Mouse (Mus musculus) kidney, embryonic 15.5 days (tissue): Measurements from ENCODE around the gene Nanog. TPM values are rescaled to one million over a fixed set of nuclear protein-coding genes. Genes with fewer than 3 reads are reported as not detected.
"Not testable (repeated sequence)": the region's sequence is repeated elsewhere in the genome, so short reads cannot be mapped to it uniquely, and the experiment has no call there.

Experiments
- ATAC-seq: fragments of 200-750 bp; cut with Nextera tagmentation; replicated peaks from 2 replicates; pipeline ENCODE4 v1.8.0; 2017; ENCODE audit warnings: moderate TSS enrichment; ENCODE audit not compliant: low FRiP score
- H3K27ac ChIP-seq: fragments of 300-500 bp; sonication (generic); 2 replicates; pipeline ENCODE4 v1.5.1; 2015; ENCODE audit warnings: mild to moderate bottlenecking, inconsistent platforms
- H3K27me3 ChIP-seq: fragments of 300-500 bp; sonication (generic); 2 replicates; pipeline ENCODE4 v1.6.1; 2015; ENCODE audit warnings: inconsistent platforms
- H3K36me3 ChIP-seq: fragments of 300-500 bp; sonication (generic); 2 replicates; pipeline ENCODE4 v1.6.1; 2015; ENCODE audit warnings: inconsistent platforms
- H3K4me1 ChIP-seq: fragments of 300-500 bp; sonication (generic); 2 replicates; pipeline ENCODE4 v1.6.1; 2015; ENCODE audit warnings: inconsistent platforms
- H3K4me2 ChIP-seq: fragments of 300-500 bp; sonication (generic); 2 replicates; pipeline ENCODE4 v1.6.1; 2015; ENCODE audit warnings: moderate library complexity, mild to moderate bottlenecking, inconsistent platforms
- H3K4me3 ChIP-seq: fragments of 300-500 bp; sonication (generic); replicated peaks from 2 replicates; pipeline ENCODE4 v1.5.1; 2015; ENCODE audit warnings: mild to moderate bottlenecking, inconsistent platforms
- H3K9ac ChIP-seq: fragments of 300-500 bp; sonication (generic); 2 replicates; pipeline ENCODE4 v1.6.1; 2015; ENCODE audit warnings: mild to moderate bottlenecking, inconsistent platforms
- H3K9me3 ChIP-seq: fragments of 300-500 bp; sonication (generic); replicated peaks from 2 replicates; pipeline ENCODE4 v1.6.1; 2016; ENCODE audit warnings: inconsistent platforms
- WGBS: fragments of 180-500 bp; shearing (Covaris S2); methylation state at CpG from one replicate; pipeline ENCODE4 v1.1.7; 2015; ENCODE audit warnings: mixed read lengths; 5-methylcytosine and 5-hydroxymethylcytosine counted together
- polyA plus RNA-seq: library from polyadenylated mRNA; unstranded; fragments of >200 nt; fragmentation: Nextera tagmentation; extraction: Ambion mirVana; gene quantifications from 2 replicates; pipeline ENCODE4 v1.2.1, GENCODE M21; 2015

The Nanog gene
- polyA plus RNA-seq, 1 experiment from 2014 or later = 0.14 TPM

DNA sequence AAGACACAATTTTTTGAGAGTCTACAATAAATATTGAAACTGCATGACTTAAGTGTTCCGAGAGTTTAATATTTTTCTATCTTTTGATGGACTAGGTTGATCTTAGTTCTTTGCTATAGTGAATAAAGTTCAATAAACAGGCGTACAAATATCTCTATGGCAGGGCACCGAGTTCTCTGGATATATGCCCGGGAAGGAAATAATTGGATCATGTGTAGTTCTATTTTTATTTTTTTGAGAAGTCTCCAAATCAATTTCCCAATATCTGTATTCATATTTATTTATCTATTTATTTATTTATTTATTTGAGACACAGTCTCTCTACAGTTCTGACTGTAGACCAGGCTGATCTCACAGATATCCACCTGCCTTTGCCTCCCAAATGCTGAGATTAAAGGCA is 36.4 kb upstream of the Nanog start:
- no peak overlapping the region for H3K9ac ChIP-seq
- no peak overlapping the region for H3K4me3 ChIP-seq
- no peak overlapping the region for H3K4me2 ChIP-seq
- 0 out of 2 replicates have a peak, but pooled peaks cover 6% of the 10 kb centered on the region for H3K4me1 ChIP-seq
- no peaks in the 10 kb centered on the region for H3K36me3 ChIP-seq
- no peak overlapping the region for H3K27ac ChIP-seq
- H3K9me3 ChIP-seq = no peaks in the 10 kb centered on the region
- no peak for ATAC-seq
- 91% methylated on average over 4 of the region's 4 CpGs for WGBS
- H3K27me3 ChIP-seq = no peaks in the 10 kb centered on the region

DNA sequence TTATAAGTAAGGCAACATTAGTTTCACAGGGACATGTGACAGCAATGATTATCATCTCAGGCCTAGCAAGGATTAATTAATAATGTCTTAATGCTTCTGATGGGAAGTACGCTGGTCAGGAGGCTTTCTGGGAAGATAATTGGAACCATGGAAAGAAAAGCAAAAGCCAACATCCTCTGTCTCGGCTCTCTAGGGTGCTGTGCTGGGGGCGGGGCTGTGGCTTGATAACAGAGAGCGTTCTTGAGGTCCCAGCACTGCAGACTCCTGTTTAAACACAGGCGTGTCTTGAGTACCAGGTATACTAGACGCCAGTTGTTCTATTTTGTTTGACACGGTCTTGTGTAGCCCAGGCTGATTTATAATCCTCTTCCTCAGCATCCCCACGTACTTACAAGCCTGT is 34.5 kb upstream of the Nanog start:
- Histone ChIP-seq H3K36me3 (no peaks in the 10 kb centered on the region), H3K27me3 (no peaks in the 10 kb centered on the region), H3K9ac (no peak overlapping the region), H3K4me3 (no peak overlapping the region), H3K4me2 (no peak overlapping the region), H3K4me1 (0 out of 2 replicates have a peak, but pooled peaks cover 6% of the 10 kb centered on the region), H3K27ac (no peak overlapping the region), H3K9me3 (no peaks in the 10 kb centered on the region)
- ATAC-seq = no peak
- 58% methylated on average over 8 of the region's 8 CpGs for WGBS

DNA sequence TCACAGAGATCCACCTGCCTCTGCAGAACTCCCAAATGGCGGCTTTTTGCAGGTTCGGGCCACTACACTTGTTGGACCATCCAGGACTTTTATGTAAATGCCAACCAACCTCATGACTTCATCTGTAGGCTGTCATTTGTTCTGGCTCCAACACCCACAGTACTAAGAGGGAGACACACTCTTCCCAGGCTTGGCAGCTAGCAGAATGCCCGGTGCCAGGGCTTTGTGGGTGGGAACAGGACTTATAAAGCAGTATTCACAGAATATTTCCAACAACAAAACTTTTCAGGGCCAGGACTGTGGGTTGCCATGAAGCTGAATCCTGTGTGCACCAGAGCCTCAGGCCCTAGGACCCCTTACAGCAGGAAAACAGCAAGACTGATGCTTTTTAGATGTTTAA is 24.6 kb upstream of the Nanog start:
- no peaks in the 10 kb centered on the region for H3K9me3 ChIP-seq
- no peaks in the 10 kb centered on the region for H3K36me3 ChIP-seq
- no peak overlapping the region for H3K9ac ChIP-seq
- H3K4me1 ChIP-seq = no peaks in the 10 kb centered on the region
- H3K4me3 ChIP-seq = no peak overlapping the region
- ATAC-seq = no peak
- WGBS = 85% methylated on average over 3 of the region's 3 CpGs
- no peaks in the 10 kb centered on the region for H3K27me3 ChIP-seq
- H3K4me2 ChIP-seq = no peak overlapping the region
- H3K27ac ChIP-seq = no peak overlapping the region

DNA sequence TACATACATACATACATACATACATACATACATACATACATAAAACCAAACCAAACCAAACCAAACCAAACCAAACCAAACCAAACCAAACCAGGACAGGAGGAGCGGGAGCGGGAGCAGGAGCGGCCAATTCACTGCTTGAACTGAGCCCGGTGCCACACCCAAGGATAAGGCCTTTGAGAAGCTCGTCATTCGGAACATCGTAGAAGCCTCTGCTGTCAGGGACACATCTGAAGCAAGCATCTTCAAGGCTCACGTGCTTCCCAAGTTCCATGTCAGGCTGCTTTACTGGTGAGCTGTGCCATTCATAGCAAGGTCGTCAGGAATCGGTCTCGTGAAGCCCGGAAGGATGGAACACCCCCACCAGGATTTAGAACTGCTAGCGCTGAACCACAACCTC is 20.6 kb upstream of the Nanog start:
- no peak for ATAC-seq
- Histone ChIP-seq H3K4me2 (no peak overlapping the region), H3K27me3 (no peaks in the 10 kb centered on the region), H3K9ac (no peak overlapping the region), H3K9me3 (no peaks in the 10 kb centered on the region), H3K4me3 (no peak overlapping the region), H3K36me3 (no peaks in the 10 kb centered on the region), H3K27ac (no peak overlapping the region), H3K4me1 (no peaks in the 10 kb centered on the region)
- 90% methylated on average over 13 of the region's 13 CpGs for WGBS

GRCm38 (mm10) chr6:122689411-122690055 is 17.8 kb upstream of the Nanog start:
- Histone ChIP-seq H3K4me3 (no peak overlapping the region), H3K9ac (no peak overlapping the region), H3K4me1 (no peaks in the 10 kb centered on the region), H3K27ac (no peak overlapping the region), H3K9me3 (no peaks in the 10 kb centered on the region), H3K4me2 (no peak overlapping the region), H3K27me3 (no peaks in the 10 kb centered on the region), H3K36me3 (no peaks in the 10 kb centered on the region)
- no peak for ATAC-seq
- WGBS = 80% methylated on average over 6 of the region's 6 CpGs

- Histone ChIP-seq H3K27ac (no peak overlapping the region), H3K4me1 (no peaks in the 10 kb centered on the region), H3K4me3 (no peak overlapping the region), H3K36me3 (no peaks in the 10 kb centered on the region), H3K9me3 (no peaks in the 10 kb centered on the region), H3K9ac (no peak overlapping the region), H3K4me2 (no peak overlapping the region), H3K27me3 (no peaks in the 10 kb centered on the region)
- ATAC-seq = no peak
- 86% methylated on average over 5 of the region's 5 CpGs for WGBS
These were observed 17.2 kb upstream of the Nanog start for GRCm38 (mm10) chr6:122690082-122690481.

GRCm38 (mm10) chr6:122695398-122695797 is 11.9 kb upstream of the Nanog start:
- H3K27me3 ChIP-seq = no peaks in the 10 kb centered on the region
- no peak for ATAC-seq
- H3K27ac ChIP-seq = no peak overlapping the region
- H3K4me3 ChIP-seq = no peak overlapping the region
- H3K9ac ChIP-seq = no peak overlapping the region
- WGBS = 88% methylated on average over 3 of the region's 3 CpGs
- no peaks in the 10 kb centered on the region for H3K36me3 ChIP-seq
- no peak overlapping the region for H3K4me2 ChIP-seq
- H3K4me1 ChIP-seq = no peaks in the 10 kb centered on the region
- no peaks in the 10 kb centered on the region for H3K9me3 ChIP-seq

DNA sequence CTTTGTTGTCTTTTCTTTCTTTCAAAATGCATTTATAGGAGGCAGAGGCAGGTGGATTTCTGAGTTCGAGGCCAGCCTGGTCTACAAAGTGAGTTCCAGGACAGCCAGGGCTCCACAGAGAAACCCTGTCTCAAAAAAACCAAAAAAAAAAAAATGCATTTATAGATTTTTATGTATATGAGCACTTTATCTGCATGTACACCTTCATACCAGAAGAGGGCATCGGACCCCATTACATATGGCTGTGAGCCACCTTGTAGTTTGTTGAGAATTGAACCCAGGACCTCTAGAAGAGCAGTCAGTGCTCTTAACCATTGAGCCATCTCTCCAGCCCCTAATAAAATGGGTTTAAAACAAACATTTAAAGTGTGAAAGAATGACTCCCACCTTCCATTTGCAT is 7.7 kb upstream of the Nanog start:
- H3K9ac ChIP-seq, H3K4me3 ChIP-seq, H3K27ac ChIP-seq, H3K9me3 ChIP-seq, H3K36me3 ChIP-seq, H3K4me1 ChIP-seq, ATAC-seq, H3K27me3 ChIP-seq, H3K4me2 ChIP-seq: not testable (repeated sequence)
- WGBS = 85% methylated on average over 2 of the region's 2 CpGs

DNA sequence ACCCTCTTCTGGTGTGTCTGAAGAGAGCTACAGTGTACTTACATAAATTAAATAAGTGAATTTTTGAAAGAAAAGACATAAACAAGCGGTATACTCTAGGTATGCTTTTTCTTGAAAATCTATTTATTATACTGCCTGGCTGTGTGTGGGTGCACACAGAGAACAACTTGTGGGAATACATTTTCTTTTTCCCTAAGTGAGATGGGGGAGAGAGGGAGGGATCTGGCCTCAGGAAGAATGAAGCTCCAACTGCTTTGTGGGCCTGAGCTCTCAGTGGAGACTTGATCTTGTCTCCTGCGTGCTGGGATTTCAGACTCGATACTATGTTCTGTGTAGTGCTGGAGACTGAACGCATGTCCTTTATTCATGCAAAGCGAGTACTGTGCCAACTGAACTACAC is 5.5 kb upstream of the Nanog start:
- ATAC-seq = 0 out of 2 replicates have a peak, but pooled peaks have one; percentile 6
- no peak overlapping the region for H3K4me3 ChIP-seq
- peaks cover under 1% of the 10 kb centered on the region; the same call in 1 of the 2 replicates for H3K27me3 ChIP-seq
- H3K9me3 ChIP-seq = no peaks in the 10 kb centered on the region
- H3K4me1 ChIP-seq = peaks cover 10% of the 10 kb centered on the region
- no peak overlapping the region for H3K9ac ChIP-seq
- WGBS = 83% methylated on average over 5 of the region's 5 CpGs
- 0 out of 2 replicates have a peak overlapping the region, but pooled peaks have one; percentile 58 for H3K4me2 ChIP-seq
- 0 out of 2 replicates have a peak overlapping the region, but pooled peaks have one; percentile 29 for H3K27ac ChIP-seq
- no peaks in the 10 kb centered on the region for H3K36me3 ChIP-seq

DNA sequence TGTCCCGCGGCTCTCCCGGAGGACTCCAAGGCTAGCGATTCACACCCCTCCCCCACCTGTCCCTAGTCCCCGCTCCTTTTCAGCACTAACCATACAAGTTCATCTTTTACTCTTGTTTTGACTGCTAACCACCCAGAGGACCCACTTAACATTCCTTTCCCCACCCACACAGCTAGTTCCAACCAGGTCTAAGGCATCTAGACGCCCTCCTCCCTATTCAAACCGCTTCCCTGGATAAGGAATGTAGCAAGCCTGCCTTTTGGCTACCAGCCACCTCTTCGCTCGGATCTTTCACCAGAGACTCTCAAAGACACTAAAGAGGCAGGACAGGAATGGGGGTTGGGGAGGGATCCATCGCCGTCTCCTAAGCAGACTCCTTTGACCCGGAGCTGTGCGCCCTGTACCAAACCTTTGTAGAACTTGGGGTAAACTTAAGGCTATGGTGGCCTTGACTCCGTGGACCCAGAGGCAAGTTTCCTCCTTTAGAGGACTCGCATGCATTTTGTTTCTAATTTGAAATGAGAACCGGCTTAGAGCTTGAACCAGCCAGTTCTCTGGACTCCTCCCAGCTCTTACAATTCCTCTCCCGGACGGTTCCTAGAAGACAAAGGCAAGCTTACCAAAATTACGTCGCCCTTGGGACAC is 4.7 kb upstream of the Nanog start:
- ATAC-seq = peak; percentile 88
- peak overlapping the region; percentile 58 for H3K4me2 ChIP-seq
- H3K9ac ChIP-seq = no peak overlapping the region
- 4% methylated on average over 20 of the region's 20 CpGs for WGBS
- peak overlapping the region; percentile 34 for H3K4me3 ChIP-seq
- H3K4me1 ChIP-seq = peaks cover 10% of the 10 kb centered on the region
- H3K27me3 ChIP-seq = peaks cover 7% of the 10 kb centered on the region
- no peaks in the 10 kb centered on the region for H3K9me3 ChIP-seq
- peak overlapping the region; percentile 75 for H3K27ac ChIP-seq
- H3K36me3 ChIP-seq = no peaks in the 10 kb centered on the region

DNA sequence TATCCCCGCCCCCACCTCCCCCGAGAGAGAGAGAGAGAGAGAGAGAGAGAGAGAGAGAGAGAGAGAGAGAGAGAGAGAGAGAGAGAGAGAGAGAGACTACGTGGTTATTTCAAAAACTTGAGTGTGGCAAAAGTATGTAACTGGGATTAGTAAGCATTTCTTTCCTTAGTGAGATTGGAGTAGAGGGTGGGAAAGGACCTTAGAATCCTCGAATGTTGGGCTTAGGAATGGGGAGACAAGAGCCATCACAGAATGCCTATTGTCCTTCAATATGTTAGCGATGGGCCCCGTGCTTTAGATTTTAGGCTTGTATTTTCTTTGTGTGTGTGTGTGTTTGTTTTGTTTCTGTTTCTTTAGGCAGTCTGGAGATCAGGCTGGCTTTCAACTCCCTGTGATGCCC is 4.0 kb upstream of the Nanog start:
- H3K4me2 ChIP-seq = peak overlapping the region; percentile 58; the same call in 1 of the 2 replicates
- 30% methylated on average over 6 of the region's 6 CpGs for WGBS

DNA sequence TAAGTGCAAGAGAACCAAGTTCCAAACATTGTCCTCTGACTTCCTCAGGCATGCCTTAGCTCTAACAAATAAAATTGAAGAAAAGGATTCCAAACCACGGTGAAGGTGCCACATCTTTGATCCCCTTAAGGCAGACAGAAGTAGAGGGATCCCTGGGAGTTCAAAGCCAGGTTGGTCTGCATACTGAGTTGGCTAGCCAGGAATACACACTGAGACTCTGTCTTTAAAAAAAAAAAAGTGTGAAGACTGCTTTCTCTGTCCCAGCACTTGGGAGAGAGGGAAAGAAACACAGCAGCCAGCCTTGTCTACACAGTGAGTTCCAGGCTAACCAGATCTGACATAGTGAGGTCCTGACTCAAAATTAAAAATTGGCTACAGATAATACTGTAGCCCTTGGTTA is 3.6 kb upstream of the Nanog start:
- Histone ChIP-seq H3K4me1 (peaks cover 10% of the 10 kb centered on the region), H3K4me3 (no peak overlapping the region), H3K27me3 (peaks cover 10% of the 10 kb centered on the region), H3K36me3 (no peaks in the 10 kb centered on the region), H3K27ac (no peak overlapping the region), H3K9ac (no peak overlapping the region), H3K4me2 (no peak overlapping the region), H3K9me3 (no peaks in the 10 kb centered on the region)
- WGBS = 22% methylated on average over 1 of the region's 1 CpGs
- ATAC-seq = no peak

More for the DNA sequence above, 4.0 kb upstream of the Nanog start:
- ATAC-seq = no peak
- no peaks in the 10 kb centered on the region for H3K9me3 ChIP-seq
- peaks cover 10% of the 10 kb centered on the region for H3K27me3 ChIP-seq
- no peaks in the 10 kb centered on the region for H3K36me3 ChIP-seq
- H3K4me3 ChIP-seq = no peak overlapping the region; the same call in 1 of the 2 replicates
- H3K9ac ChIP-seq = no peak overlapping the region
- no peak overlapping the region for H3K27ac ChIP-seq
- H3K4me1 ChIP-seq = peaks cover 10% of the 10 kb centered on the region
